ENCODE assay signal across 11 mouse cellular contexts in the genomic region with DNA sequence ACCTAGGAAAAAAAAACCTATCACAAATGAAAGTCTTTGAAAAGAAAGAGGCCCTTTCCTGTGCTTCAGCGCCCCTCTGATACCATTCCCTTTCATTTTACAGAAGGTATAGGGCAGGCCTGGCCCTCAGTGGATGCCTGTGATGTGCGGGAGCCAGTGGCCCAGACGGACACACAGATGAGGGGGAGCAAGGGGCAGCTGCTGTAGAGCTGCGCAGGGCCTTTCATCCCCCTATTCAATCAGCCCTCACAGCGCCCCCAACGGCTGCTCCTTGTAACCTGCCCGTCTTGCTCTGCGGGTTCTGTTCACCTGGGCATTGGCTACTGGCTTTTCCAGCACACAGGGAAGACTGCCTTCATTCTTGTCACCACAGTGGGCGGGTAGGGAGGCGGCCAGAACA.
DNase-seq lines count a peak whose midpoint lies in the region; ATAC-seq lines count a peak whose summit lies in the region.
"Had no signal": no experiment of that assay in that cellular context is flagged by ENCODE, and none has a peak within 500 bp of the region (broad histone marks: within the 10 kb centered on the region; RNA-seq: fewer than 3 reads in every experiment).

No protein-coding gene starts in this region.

- H3K27me3 ChIP-seq in forebrain, embryonic 10.5 days (ENCODE audit: poor library complexity, severe bottlenecking): no peaks in the 10 kb centered on the region
- no peaks in the 10 kb centered on the region for H3K27me3 ChIP-seq in midbrain, embryonic 16.5 days (ENCODE audit: control insufficient read depth, insufficient read depth, low read depth, low read length)

- peaks cover 17% of the 10 kb centered on the region for H3K4me1 ChIP-seq in forebrain, embryonic 10.5 days
- H3K4me1 ChIP-seq in midbrain, embryonic 16.5 days (ENCODE audit: control insufficient read depth, insufficient read depth, low read length): no peaks in the 10 kb centered on the region

- 21% methylated on average over 10 of the region's 10 CpGs for WGBS in forebrain, embryonic 10.5 days
- 25% methylated on average over 10 of the region's 10 CpGs for WGBS in midbrain, embryonic 16.5 days

- intact Hi-C loops in left cerebral cortex, postnatal 4 days (cut with DNase I): no loop called here
- intact Hi-C loops in left cerebral cortex, postnatal 14 days (cut with DNase I): loop anchor here (10.0 kb wide), 1 partner anchor 1483 kb away; no protein-coding TSS in a partner anchor

- H3K9ac ChIP-seq in midbrain, embryonic 16.5 days (ENCODE audit: low read depth, low read length): no peak overlapping the region

- no peak overlapping the region for H3K4me2 ChIP-seq in midbrain, embryonic 16.5 days (ENCODE audit: low read length)

- peak; percentile 46 for DNase-seq in left cerebral cortex, postnatal 4 days
- no peak for DNase-seq in left cerebral cortex, postnatal 14 days (ENCODE audit: low spot score in 2 of 2)
- DNase-seq in brain, adult 2 months (ENCODE audit: low read depth, low spot score): peak; percentile 27
- DNase-seq in forebrain, embryonic 10.5 days (ENCODE audit: extremely low spot score, low spot score): peak; percentile 47
- DNase-seq in thymus, postnatal 10 days (ENCODE audit: low spot score in 2 of 2): no peak
- DNase-seq in spleen, postnatal 36 days (ENCODE audit: low spot score in 2 of 2): no peak
- DNase-seq: cerebellum, adult 11-12 months; heart, postnatal 4 days; layer of hippocampus, adult 9-11 months; lung, postnatal 36 days had no signal

- no peak overlapping the region for H3K4me3 ChIP-seq in forebrain, embryonic 10.5 days
- no peak overlapping the region for H3K4me3 ChIP-seq in midbrain, embryonic 16.5 days (ENCODE audit: low read depth, low read length)

- H3K27ac ChIP-seq in forebrain, embryonic 10.5 days: peak overlapping the region; percentile 53
- 0 out of 2 replicates have a peak overlapping the region, but pooled peaks have one; percentile 43 for H3K27ac ChIP-seq in midbrain, embryonic 16.5 days (ENCODE audit: low read length)

- H3K36me3 ChIP-seq in forebrain, embryonic 10.5 days (replicated peaks): no peaks in the 10 kb centered on the region
- H3K36me3 ChIP-seq in midbrain, embryonic 16.5 days (ENCODE audit: control insufficient read depth, insufficient read depth, low read length): no peaks in the 10 kb centered on the region

- peak; percentile 77; the same call in 1 of the 2 replicates for ATAC-seq in midbrain, embryonic 16.5 days

- no peaks in the 10 kb centered on the region for H3K9me3 ChIP-seq in forebrain, embryonic 10.5 days
- H3K9me3 ChIP-seq in midbrain, embryonic 16.5 days (replicated peaks; ENCODE audit: control insufficient read depth, low read length, poor library complexity, severe bottlenecking): no peaks in the 10 kb centered on the region

Comparison
In these comparisons a context has a peak if more than half of its experiments do, and no peak if none do; other contexts are left out.
1. DNase-seq: peak in left cerebral cortex, postnatal 4 days (single experiment), brain, adult 2 months (single experiment) and forebrain, embryonic 10.5 days (single experiment); none in left cerebral cortex, postnatal 14 days (0 of 2), thymus, postnatal 10 days (0 of 2) and spleen, postnatal 36 days (0 of 2).